Mouse (Mus musculus): ENCODE data around the gene Tbxa2r.

Tbxa2r gene

GRCm38 (mm10) chr10:81319330-81319699 is 9.2 kb upstream of the Tbxa2r start:
- in situ Hi-C loops (cut with MboI; ENCODE audit: unreplicated experiment in 2 of 2): no loop called here

GRCm38 (mm10) chr10:81319741-81320549 is 8.6 kb upstream of the Tbxa2r start:
- in situ Hi-C loops (cut with MboI; ENCODE audit: unreplicated experiment in 2 of 2): no loop called here

GRCm38 (mm10) chr10:81320550-81321347 is 7.8 kb upstream of the Tbxa2r start, which contains the start of gene Cactin:
TSS of gene Cactin (plus strand) at chr10:81321103.
- in situ Hi-C loops (cut with MboI; ENCODE audit: unreplicated experiment in 2 of 2): no loop called here

- in situ Hi-C loops (cut with MboI; ENCODE audit: unreplicated experiment in 2 of 2): no loop called here
These were observed 7.1 kb upstream of the Tbxa2r start for GRCm38 (mm10) chr10:81321436-81321835.

- in situ Hi-C loops (cut with MboI; ENCODE audit: unreplicated experiment in 2 of 2): no loop called here
These were observed 6.1 kb upstream of the Tbxa2r start for GRCm38 (mm10) chr10:81322444-81322843.

- in situ Hi-C loops (cut with MboI; ENCODE audit: unreplicated experiment in 2 of 2): no loop called here
These were observed 5.3 kb upstream of the Tbxa2r start for GRCm38 (mm10) chr10:81323141-81323775.

- in situ Hi-C loops (cut with MboI; ENCODE audit: unreplicated experiment in 2 of 2): no loop called here
These were observed 4.6 kb upstream of the Tbxa2r start for GRCm38 (mm10) chr10:81323791-81324530.

- in situ Hi-C loops (cut with MboI; ENCODE audit: unreplicated experiment in 2 of 2): no loop called here
These were observed 3.4 kb upstream of the Tbxa2r start for GRCm38 (mm10) chr10:81325176-81325575.

GRCm38 (mm10) chr10:81325781-81326180 is 2.8 kb upstream of the Tbxa2r start:
- in situ Hi-C loops (cut with MboI; ENCODE audit: unreplicated experiment in 2 of 2): no loop called here

- in situ Hi-C loops (cut with MboI; ENCODE audit: unreplicated experiment in 2 of 2): no loop called here
These were observed 1.7 kb upstream of the Tbxa2r start for GRCm38 (mm10) chr10:81326858-81327257.

- in situ Hi-C loops (cut with MboI; ENCODE audit: unreplicated experiment in 2 of 2): no loop called here
These were observed 572 bp upstream of the Tbxa2r start for GRCm38 (mm10) chr10:81327959-81328358.

GRCm38 (mm10) chr10:81329194-81329975 is 854 bp downstream of the Tbxa2r start:
- in situ Hi-C loops (cut with MboI; ENCODE audit: unreplicated experiment in 2 of 2): no loop called here

- in situ Hi-C loops (cut with MboI; ENCODE audit: unreplicated experiment in 2 of 2): no loop called here
These were observed 1.5 kb downstream of the Tbxa2r start for GRCm38 (mm10) chr10:81330007-81330406.

GRCm38 (mm10) chr10:81332277-81332676 is 3.7 kb downstream of the Tbxa2r start:
- in situ Hi-C loops (cut with MboI; ENCODE audit: unreplicated experiment in 2 of 2): no loop called here

GRCm38 (mm10) chr10:81334324-81334723 is 5.8 kb downstream of the Tbxa2r start:
- in situ Hi-C loops (cut with MboI; ENCODE audit: unreplicated experiment in 2 of 2): no loop called here

GRCm38 (mm10) chr10:81335393-81336340 is 7.1 kb downstream of the Tbxa2r start:
- in situ Hi-C loops (cut with MboI; ENCODE audit: unreplicated experiment in 2 of 2): no loop called here

GRCm38 (mm10) chr10:81336558-81336957 is 8.0 kb downstream of the Tbxa2r start:
- in situ Hi-C loops (cut with MboI; ENCODE audit: unreplicated experiment in 2 of 2): no loop called here

GRCm38 (mm10) chr10:81340551-81341332 is 12.2 kb downstream of the Tbxa2r start:
- in situ Hi-C loops (cut with MboI; ENCODE audit: unreplicated experiment in 2 of 2): loop anchor here (5.0 kb wide), 2 partner anchors 48 to 53 kb away; partner anchors contain the start of genes Pip5k1c (in 1 of the 2) and Tjp3 (in 1 of the 2)

Data from v-Abl transformed pro-B cells (cell line).